ENCODE assay signal across 9 mouse cellular contexts in genomic region chr1:88301121-88302014, GRCm38 (mm10). TPM values are rescaled to one million over a fixed set of nuclear protein-coding genes. Genes with fewer than 3 reads are reported as not detected.
DNase-seq lines count a peak whose midpoint lies in the region; ATAC-seq and TF ChIP-seq lines count a peak whose summit lies in the region.
"Had no signal": no experiment of that assay in that cellular context is flagged by ENCODE, and none has a peak within 500 bp of the region (broad histone marks: within the 10 kb centered on the region; RNA-seq: fewer than 3 reads in every experiment).

No protein-coding gene starts in this region.

- ATAC-seq in forebrain, embryonic 16.5 days = peak; percentile 24
- peak; percentile 22 for ATAC-seq in midbrain, embryonic 13.5 days

- no peak overlapping the region for H3K4me3 ChIP-seq in ES-E14 (ENCODE audit: insufficient read depth in 1 of 2, low read depth in 1 of 2, low read length in 2 of 2, poor library complexity in 1 of 2, severe bottlenecking in 1 of 2)
- no peak overlapping the region for H3K4me3 ChIP-seq in forebrain, embryonic 16.5 days (replicated peaks; ENCODE audit: low read length)
- H3K4me3 ChIP-seq in midbrain, embryonic 13.5 days (replicated peaks) = no peak overlapping the region

- no peaks in the 10 kb centered on the region for H3K36me3 ChIP-seq in ES-E14 (ENCODE audit: control insufficient read depth, insufficient read depth, low read length, poor library complexity, severe bottlenecking)
- no peaks in the 10 kb centered on the region for H3K36me3 ChIP-seq in forebrain, embryonic 16.5 days (ENCODE audit: control insufficient read depth, insufficient read depth)
- H3K36me3 ChIP-seq in midbrain, embryonic 13.5 days = no peaks in the 10 kb centered on the region

- intact Hi-C loops in heart, postnatal 25 days (cut with DNase I) = no loop called here

- no peak overlapping the region for H3K27ac ChIP-seq in ES-E14 (ENCODE audit: insufficient read depth, low read depth, low read length, poor library complexity, severe bottlenecking)
- H3K27ac ChIP-seq in forebrain, embryonic 16.5 days (ENCODE audit: low read length) = no peak overlapping the region
- H3K27ac ChIP-seq in midbrain, embryonic 13.5 days = no peak overlapping the region

- H3K4me1 ChIP-seq in ES-E14 (ENCODE audit: control insufficient read depth in 2 of 2, insufficient read depth in 2 of 2, low read length in 2 of 2, poor library complexity in 1 of 2) = no peaks in the 10 kb centered on the region
- no peaks in the 10 kb centered on the region for H3K4me1 ChIP-seq in forebrain, embryonic 16.5 days (replicated peaks; ENCODE audit: control insufficient read depth, insufficient read depth, low read length)
- H3K4me1 ChIP-seq in midbrain, embryonic 13.5 days (replicated peaks) = no peaks in the 10 kb centered on the region

- no peak overlapping the region for H3K9ac ChIP-seq in ES-E14 (ENCODE audit: insufficient read depth, low read depth, low read length, poor library complexity, severe bottlenecking)
- H3K9ac ChIP-seq in forebrain, embryonic 16.5 days (replicated peaks; ENCODE audit: low read depth, low read length) = no peak overlapping the region
- no peak overlapping the region for H3K9ac ChIP-seq in midbrain, embryonic 13.5 days (replicated peaks)

- 72% methylated on average over 9 of the region's 9 CpGs for WGBS in forebrain, embryonic 16.5 days
- WGBS in midbrain, embryonic 13.5 days = 70% methylated on average over 9 of the region's 9 CpGs

- no peaks in the 10 kb centered on the region for H3K27me3 ChIP-seq in forebrain, embryonic 16.5 days (replicated peaks; ENCODE audit: control insufficient read depth, insufficient read depth, low read length)
- no peaks in the 10 kb centered on the region for H3K27me3 ChIP-seq in midbrain, embryonic 13.5 days

- no peaks in the 10 kb centered on the region for H3K9me3 ChIP-seq in ES-E14 (ENCODE audit: control insufficient read depth, insufficient read depth, low read depth, low read length)
- peaks cover 55% of the 10 kb centered on the region for H3K9me3 ChIP-seq in forebrain, embryonic 16.5 days (ENCODE audit: control insufficient read depth, low read length)
- H3K9me3 ChIP-seq in midbrain, embryonic 13.5 days = peaks cover 85% of the 10 kb centered on the region

- in situ Hi-C loops in ES-E14 (cut with MboI; ENCODE audit: low sequenced_read_pairs in 2 of 2, unreplicated experiment in 2 of 2) = no loop called here

- DNase-seq in heart, adult 11 months = peak; percentile 92
- no peak for DNase-seq in heart, postnatal 25 days (ENCODE audit: low spot score)
- no peak for DNase-seq in ES-E14 (ENCODE audit: low read depth, low spot score)
- DNase-seq in ovary, postnatal 36 days (ENCODE audit: low spot score) = no peak
- no peak for DNase-seq in frontal cortex, postnatal 14 days (ENCODE audit: low spot score in 2 of 2)
- DNase-seq in thymus, postnatal 14 days = no peak

- H3K4me2 ChIP-seq in forebrain, embryonic 16.5 days (ENCODE audit: low read length) = no peak overlapping the region
- no peak overlapping the region for H3K4me2 ChIP-seq in midbrain, embryonic 13.5 days (replicated peaks)

TF ChIP-seq in ES-E14, 5 proteins besides CTCF, POLR2A, EP300 and RAD21:
- TF ChIP-seq ZC3H11A (IDR thresholded peaks at IDR 0.05; ENCODE audit: borderline replicate concordance, low read depth, low read length) = 0 out of 2 replicates have a peak, but pooled peaks have one; percentile 33
- TF ChIP-seq ZNF384 (IDR thresholded peaks at IDR 0.05; ENCODE audit: low read depth, low read length) = no peak
- TF ChIP-seq MAFK (IDR thresholded peaks at IDR 0.05; ENCODE audit: insufficient read depth, low read depth, low read length) = 0 out of 2 replicates have a peak, but pooled peaks have one; percentile 4
- TF ChIP-seq HCFC1 (IDR thresholded peaks at IDR 0.05; ENCODE audit: borderline replicate concordance, insufficient read depth, low read length) = no peak
- TF ChIP-seq CHD2 (IDR thresholded peaks at IDR 0.05; ENCODE audit: low read depth, low read length) = no peak

RNA-seq across cellular contexts. Expression of gene Trpm8, which starts 23.9 kb away (rescaled TPM):
- not detected for total RNA-seq in heart, postnatal 25 days (2021)
- 0.04 TPM in 1 of 2 replicates, not detected in the other for total RNA-seq in ES-E14 (2012; rRNA removed)
- polyA plus RNA-seq in forebrain, embryonic 16.5 days (2015; fragmentation: Nextera tagmentation; extraction: Ambion mirVana) = 0.09 TPM in 1 of 2 replicates, not detected in the other
- polyA plus RNA-seq in midbrain, embryonic 13.5 days (2015; fragmentation: Nextera tagmentation; extraction: Ambion mirVana) = 0.04 TPM in 1 of 2 replicates, not detected in the other
- total RNA-seq: hematopoietic stem cell, adult 5-6 weeks had no signal

RNA-seq across cellular contexts. Expression of gene Hjurp, which starts 23.9 kb away (rescaled TPM):
- total RNA-seq in heart, postnatal 25 days (2021) = 10 to 100 TPM; 14.5 to 14.6 TPM
- 168 and 205 TPM in 2 replicates for total RNA-seq in ES-E14 (2012; rRNA removed)
- polyA plus RNA-seq in forebrain, embryonic 16.5 days (2015; fragmentation: Nextera tagmentation; extraction: Ambion mirVana) = 121 TPM in 2 replicates
- 107 and 110 TPM in 2 replicates for polyA plus RNA-seq in midbrain, embryonic 13.5 days (2015; fragmentation: Nextera tagmentation; extraction: Ambion mirVana)

Comparison
In these comparisons a context has a peak if more than half of its experiments do, and no peak if none do; other contexts are left out.
1. RNA of gene Hjurp, which starts 23.9 kb away (total RNA-seq): 168 to 205 TPM in ES-E14; 14.5 to 14.6 TPM in heart, postnatal 25 days; every median in the first group is over 10 times any median in the second.